Mouse (Mus musculus) testis, postnatal 14 days (tissue): ENCODE results near the gene Nxnl1.
A peak's percentile ranks its signal among the peaks of the same experiment; 100 is the strongest.

Source experiments
- DNase-seq: peaks from one replicate; pipeline ENCODE4 v3.0.0; 2021; ENCODE audit warnings: low spot score

Gene Nxnl1

GRCm38 (mm10) chr8:71566501-71566900, at the start of gene Nxnl1:
Gene Nxnl1, minus strand, starts transcription at chr8:71566601.
- no peak for DNase-seq

GRCm38 (mm10) chr8:71613418-71613817, 47.0 kb upstream of the Nxnl1 start:
- no peak for DNase-seq

- DNase-seq, result no peak
Measured at GRCm38 (mm10) chr8:71612141-71612540, 45.7 kb upstream of the Nxnl1 start.

GRCm38 (mm10) chr8:71610822-71611651, 44.6 kb upstream of the Nxnl1 start, which contains the start of gene Colgalt1:
Gene Colgalt1, plus strand, starts transcription at chr8:71610998.
- DNase-seq, result peak; percentile 99

- no peak for DNase-seq
Measured at GRCm38 (mm10) chr8:71604021-71604420, 37.6 kb upstream of the Nxnl1 start.

- peak; percentile 89 for DNase-seq
Measured at GRCm38 (mm10) chr8:71602666-71603334, 36.4 kb upstream of the Nxnl1 start.

GRCm38 (mm10) chr8:71601939-71602665, 35.7 kb upstream of the Nxnl1 start:
- DNase-seq, result no peak

- no peak for DNase-seq
Measured at GRCm38 (mm10) chr8:71598841-71599240, 32.4 kb upstream of the Nxnl1 start.

GRCm38 (mm10) chr8:71598375-71598774, 32.0 kb upstream of the Nxnl1 start:
- no peak for DNase-seq

- no peak for DNase-seq
Measured at GRCm38 (mm10) chr8:71597451-71597850, 31.1 kb upstream of the Nxnl1 start, which contains the start of gene Fam129c. Gene Fam129c, plus strand, starts transcription at chr8:71597648.

GRCm38 (mm10) chr8:71596798-71597197, 30.4 kb upstream of the Nxnl1 start:
- no peak for DNase-seq

- DNase-seq, result no peak
Measured at GRCm38 (mm10) chr8:71596384-71596783, 30.0 kb upstream of the Nxnl1 start.

GRCm38 (mm10) chr8:71595862-71596261, 29.5 kb upstream of the Nxnl1 start:
- peak; percentile 82 for DNase-seq

GRCm38 (mm10) chr8:71594324-71594722, 27.9 kb upstream of the Nxnl1 start:
- no peak for DNase-seq

- DNase-seq, result no peak
Measured at GRCm38 (mm10) chr8:71593556-71594323, 27.3 kb upstream of the Nxnl1 start.

GRCm38 (mm10) chr8:71592374-71593170, 26.2 kb upstream of the Nxnl1 start:
- DNase-seq, result peak; percentile 83

GRCm38 (mm10) chr8:71591471-71592373, 25.3 kb upstream of the Nxnl1 start, which contains the start of gene Pgls:
Gene Pgls, plus strand, starts transcription at chr8:71592176.
- peak; percentile 93 for DNase-seq

GRCm38 (mm10) chr8:71591017-71591416, 24.6 kb upstream of the Nxnl1 start:
- no peak for DNase-seq

GRCm38 (mm10) chr8:71588762-71589161, 22.4 kb upstream of the Nxnl1 start:
- DNase-seq, result no peak

- no peak for DNase-seq
Measured at GRCm38 (mm10) chr8:71586891-71587290, 20.5 kb upstream of the Nxnl1 start.
